Mouse (Mus musculus): ENCODE data around the gene Ece2. TPM values are rescaled to one million over a fixed set of nuclear protein-coding genes. Genes with fewer than 3 reads are reported as not detected.
"Not testable (repeated sequence)": the region's sequence is repeated elsewhere in the genome, so short reads cannot be mapped to it uniquely, and the experiment has no call there.

Gene Ece2
- total RNA-seq, 2 experiments from 2014 or later: 0.62 TPM

GRCm38 (mm10) chr16:20621191-20621990 is 8.2 kb upstream of the Ece2 start, which contains the start of gene Camk2n2:
Camk2n2 (minus strand) TSS chr16:20621287.
- intact Hi-C loops (cut with DNase I): loop anchor here (5.0 kb wide), 1 partner anchor 124 kb away; the partner anchor contains the start of gene Eif2b5
- DNase-seq: peak; percentile 53 to 55

- peak; percentile 43 to 54 for DNase-seq
- intact Hi-C loops (cut with DNase I): loop anchor here (5.0 kb wide), 1 partner anchor 125 kb away; the partner anchor contains the start of gene Eif2b5
These were observed 7.5 kb upstream of the Ece2 start for GRCm38 (mm10) chr16:20621991-20622685.

GRCm38 (mm10) chr16:20623211-20623610 is 6.4 kb upstream of the Ece2 start:
- intact Hi-C loops (cut with DNase I): loop anchor here (5.0 kb wide), 1 partner anchor 126 kb away; the partner anchor contains the start of gene Eif2b5
- no peak for DNase-seq

- no peak for DNase-seq
- intact Hi-C loops (cut with DNase I): no loop called here
These were observed 697 bp upstream of the Ece2 start for GRCm38 (mm10) chr16:20628871-20629391.

- no peak for DNase-seq
- intact Hi-C loops (cut with DNase I): no loop called here
These were observed 7.8 kb downstream of the Ece2 start for GRCm38 (mm10) chr16:20637410-20637809.

- intact Hi-C loops (cut with DNase I): no loop called here
- no peak for DNase-seq
These were observed 8.7 kb downstream of the Ece2 start for GRCm38 (mm10) chr16:20638367-20638766.

GRCm38 (mm10) chr16:20642161-20642560 is 12.5 kb downstream of the Ece2 start:
- intact Hi-C loops (cut with DNase I): loop anchor here (1.0 to 5.0 kb wide), 3 partner anchors 55 to 146 kb away; partner anchors contain the start of gene Vwa5b2

GRCm38 (mm10) chr16:20643911-20644310 is 14.3 kb downstream of the Ece2 start:
- intact Hi-C loops (cut with DNase I): loop anchor here (5.0 kb wide), 1 partner anchor 57 kb away; the partner anchor contains the start of gene Vwa5b2
- no peak for DNase-seq

More at GRCm38 (mm10) chr16:20642161-20642560, 12.5 kb downstream of the Ece2 start:
- DNase-seq: peak; percentile 69 to 82

- peak; percentile 98 to 99 for DNase-seq
- intact Hi-C loops (cut with DNase I): loop anchor here (5.0 to 10.0 kb wide), 2 partner anchors 39 to 437 kb away; partner anchors contain the start of genes Alg3, Eef1akmt4 and Gm49333
These were observed 21.7 kb downstream of the Ece2 start, which contains the start of gene Psmd2 for GRCm38 (mm10) chr16:20651076-20651946. Psmd2 (plus strand) TSS chr16:20651652.

GRCm38 (mm10) chr16:20651947-20652310 is 22.3 kb downstream of the Ece2 start:
- intact Hi-C loops (cut with DNase I): loop anchor here (2.0 to 10.0 kb wide), 3 partner anchors 21 to 437 kb away; partner anchors contain the start of genes Alg3, Eef1akmt4 and Gm49333
- no peak for DNase-seq

GRCm38 (mm10) chr16:20653315-20653714 is 23.7 kb downstream of the Ece2 start:
- intact Hi-C loops (cut with DNase I): loop anchor here (2.0 to 10.0 kb wide), 3 partner anchors 19 to 439 kb away; partner anchors contain the start of genes Alg3, Eef1akmt4 and Gm49333
- no peak for DNase-seq

GRCm38 (mm10) chr16:20657661-20658060 is 28.0 kb downstream of the Ece2 start:
- intact Hi-C loops (cut with DNase I): loop anchor here (10.0 kb wide), 1 partner anchor 443 kb away; no protein-coding TSS in a partner anchor
- DNase-seq: no peak

GRCm38 (mm10) chr16:20668013-20668412 is 38.4 kb downstream of the Ece2 start, which contains the start of gene Eif4g1:
Eif4g1 (plus strand) TSS chr16:20668313.
- DNase-seq; intact Hi-C loops (cut with DNase I): not testable (repeated sequence)

GRCm38 (mm10) chr16:20670291-20670690 is 40.7 kb downstream of the Ece2 start:
- intact Hi-C loops (cut with DNase I): no loop called here
- no peak for DNase-seq

- no peak for DNase-seq
- intact Hi-C loops (cut with DNase I): loop anchor here (2.0 kb wide), 1 partner anchor 19 kb away; no protein-coding TSS in a partner anchor
These were observed 42.3 kb downstream of the Ece2 start for GRCm38 (mm10) chr16:20671886-20672285.

- peak; percentile 97 for DNase-seq
- intact Hi-C loops (cut with DNase I): loop anchor here (2.0 kb wide), 1 partner anchor 20 kb away; no protein-coding TSS in a partner anchor
These were observed 42.9 kb downstream of the Ece2 start for GRCm38 (mm10) chr16:20672500-20672902.

GRCm38 (mm10) chr16:20672965-20673705 is 43.5 kb downstream of the Ece2 start:
- DNase-seq: peak; percentile 79 to 81
- intact Hi-C loops (cut with DNase I): loop anchor here (1.0 to 2.0 kb wide), 2 partner anchors 20 to 22 kb away; no protein-coding TSS in a partner anchor

- DNase-seq: peak; percentile 43 to 44
- intact Hi-C loops (cut with DNase I): loop anchor here (1.0 to 2.0 kb wide), 2 partner anchors 21 kb away; no protein-coding TSS in a partner anchor
These were observed 44.2 kb downstream of the Ece2 start for GRCm38 (mm10) chr16:20673706-20674303.

Data from heart, postnatal 10 days (tissue).